Mouse (Mus musculus): ENCODE data around the gene Pou2f3. TPM values are rescaled to one million over a fixed set of nuclear protein-coding genes. Genes with fewer than 3 reads are reported as not detected.

Gene Pou2f3
- polyA plus RNA-seq, 1 experiment = not detected

DNA sequence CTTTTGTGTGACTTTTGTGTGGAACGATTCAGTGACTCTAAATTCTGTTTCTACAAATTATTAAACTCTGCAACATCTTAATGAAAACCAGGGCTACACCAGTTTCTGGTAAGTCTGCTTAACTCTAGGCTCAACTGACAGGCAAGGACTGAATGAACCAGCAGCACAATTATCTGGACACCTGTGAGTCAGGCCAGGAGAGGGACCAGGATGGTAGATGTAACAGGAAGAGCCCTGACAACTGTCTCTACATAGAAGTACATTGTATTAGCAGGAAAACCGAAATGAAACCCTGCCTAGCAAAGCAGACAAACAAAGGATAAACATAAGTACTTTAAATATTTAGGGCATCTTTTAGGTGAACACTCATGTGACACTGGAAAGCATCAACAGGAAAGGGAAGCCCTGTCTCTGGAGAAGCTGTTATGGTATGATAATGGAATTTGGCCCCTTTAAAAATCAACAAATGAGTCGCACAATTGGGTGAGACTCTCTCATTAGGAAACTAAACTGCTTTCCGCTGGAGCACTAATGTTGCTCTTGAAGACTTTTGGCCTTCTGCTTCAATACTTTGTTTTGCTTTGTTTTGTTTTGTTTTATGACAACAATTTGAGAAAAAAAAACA is 106.4 kb downstream of the Pou2f3 start:
- peak overlapping the region; percentile 91 for H3K4me2 ChIP-seq (ENCODE audit: low read depth)
- peak overlapping the region; percentile 91 for H3K4me3 ChIP-seq
- no peaks in the 10 kb centered on the region for H3K27me3 ChIP-seq (ENCODE audit: control insufficient read depth, insufficient read depth, insufficient read length)
- H3ac ChIP-seq (ENCODE audit: control insufficient read depth, insufficient read length) = no peak overlapping the region
- peaks cover 64% of the 10 kb centered on the region for H3K79me2 ChIP-seq (ENCODE audit: control insufficient read depth, insufficient read depth)
- TF ChIP-seq REST (IDR thresholded peaks at IDR 0.05; ENCODE audit: insufficient read depth, insufficient read length) (no peak), TCF3 (IDR thresholded peaks at IDR 0.05; ENCODE audit: insufficient read length, low read depth) (no peak), MYOG (IDR thresholded peaks at IDR 0.05; ENCODE audit: control insufficient read depth in 1 of 3, insufficient read depth in 1 of 3, insufficient read length in 2 of 3, low read depth in 2 of 3) (no peak), SRF (IDR thresholded peaks at IDR 0.05; ENCODE audit: control insufficient read depth, insufficient read length, low read depth) (no peak), USF1 (IDR thresholded peaks at IDR 0.05; ENCODE audit: low read depth) (no peak)
- H3K36me3 ChIP-seq (ENCODE audit: control insufficient read depth, insufficient read depth) = no peaks in the 10 kb centered on the region

DNA sequence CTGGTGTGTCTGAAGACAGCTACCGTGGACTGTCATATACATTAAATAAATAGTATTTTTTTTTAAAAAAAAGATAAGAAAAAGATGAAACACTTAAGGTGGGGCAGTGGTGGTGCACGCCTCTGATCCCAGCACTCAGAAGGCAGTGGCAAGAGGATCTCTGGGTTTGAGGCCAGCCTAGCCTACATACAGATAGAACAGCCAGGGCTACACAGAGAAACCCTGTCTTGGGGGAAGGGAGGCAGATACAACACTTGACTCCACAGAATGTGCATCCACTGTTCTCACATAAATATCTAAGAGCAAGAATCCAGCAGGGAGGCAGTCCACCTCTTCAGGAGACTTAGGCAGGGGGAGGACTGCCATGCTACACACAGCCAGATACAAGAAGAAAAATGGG is 107.2 kb downstream of the Pou2f3 start:
- Histone ChIP-seq H3K4me2 (ENCODE audit: low read depth) (peak overlapping the region; percentile 91), H3K27me3 (ENCODE audit: control insufficient read depth, insufficient read depth, insufficient read length) (no peaks in the 10 kb centered on the region), H3K36me3 (ENCODE audit: control insufficient read depth, insufficient read depth) (no peaks in the 10 kb centered on the region), H3K4me3 (peak overlapping the region; percentile 91), H3K79me2 (ENCODE audit: control insufficient read depth, insufficient read depth) (peaks cover 72% of the 10 kb centered on the region), H3ac (ENCODE audit: control insufficient read depth, insufficient read length) (no peak overlapping the region)
- no peak for TF ChIP-seq E2F4 (IDR thresholded peaks at IDR 0.05; ENCODE audit: insufficient read depth)
- no peak for TF ChIP-seq TCF12 (IDR thresholded peaks at IDR 0.05; ENCODE audit: insufficient read depth, poor library complexity, severe bottlenecking)
- no peak for TF ChIP-seq TCF3 (IDR thresholded peaks at IDR 0.05; ENCODE audit: insufficient read length, low read depth)
- TF ChIP-seq REST (IDR thresholded peaks at IDR 0.05; ENCODE audit: insufficient read depth, insufficient read length) = no peak
- TF ChIP-seq USF1 (IDR thresholded peaks at IDR 0.05; ENCODE audit: low read depth) = no peak
- no peak for TF ChIP-seq POLR2A (IDR thresholded peaks at IDR 0.05; ENCODE audit: insufficient read length, low read depth)
- TF ChIP-seq MAX (IDR thresholded peaks at IDR 0.05; ENCODE audit: low read depth) = no peak
- TF ChIP-seq SRF (IDR thresholded peaks at IDR 0.05; ENCODE audit: control insufficient read depth, insufficient read length, low read depth) = no peak
- TF ChIP-seq CEBPB (IDR thresholded peaks at IDR 0.05; ENCODE audit: insufficient read depth, poor library complexity, severe bottlenecking) = no peak

DNA sequence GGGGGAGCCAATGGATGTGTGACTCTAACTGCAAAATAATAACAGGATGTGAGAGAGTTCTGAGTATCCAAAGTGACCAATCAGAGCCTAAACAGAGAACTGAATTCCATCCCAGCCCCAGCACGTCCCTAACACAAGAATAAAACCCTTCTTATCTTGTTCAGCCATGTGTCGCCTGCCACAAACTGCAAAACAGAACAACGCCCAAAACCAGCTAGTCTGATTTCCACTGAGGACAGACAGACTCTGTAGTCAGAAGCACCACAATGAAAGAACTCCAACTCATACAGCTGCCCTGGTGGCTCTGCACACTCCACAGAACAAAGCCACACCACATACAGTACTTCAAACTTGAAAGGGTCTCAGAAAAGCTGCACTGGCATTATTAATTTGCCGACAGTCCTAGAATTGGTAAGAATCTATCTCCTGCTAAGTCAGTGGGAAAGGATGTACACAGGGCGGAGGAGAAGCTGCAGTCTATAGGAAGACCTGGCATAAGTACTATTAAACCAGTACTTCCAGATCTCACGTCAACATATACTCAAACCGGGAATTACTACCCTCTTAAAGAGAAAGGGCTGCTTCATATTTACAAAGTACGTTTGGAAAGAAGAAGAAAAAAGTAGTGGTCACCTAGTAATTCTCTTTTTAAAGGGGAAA is 108.1 kb downstream of the Pou2f3 start:
- Histone ChIP-seq H3K4me2 (ENCODE audit: low read depth) (peak overlapping the region; percentile 91), H3K79me2 (ENCODE audit: control insufficient read depth, insufficient read depth) (peaks cover 81% of the 10 kb centered on the region), H3K4me3 (no peak overlapping the region), H3ac (ENCODE audit: control insufficient read depth, insufficient read length) (no peak overlapping the region), H3K27me3 (ENCODE audit: control insufficient read depth, insufficient read depth, insufficient read length) (no peaks in the 10 kb centered on the region), H3K36me3 (ENCODE audit: control insufficient read depth, insufficient read depth) (no peaks in the 10 kb centered on the region)
- TF ChIP-seq REST (IDR thresholded peaks at IDR 0.05; ENCODE audit: insufficient read depth, insufficient read length) (no peak), MYOG (IDR thresholded peaks at IDR 0.05; ENCODE audit: control insufficient read depth in 1 of 3, insufficient read depth in 1 of 3, insufficient read length in 2 of 3, low read depth in 2 of 3) (no peak), E2F4 (IDR thresholded peaks at IDR 0.05; ENCODE audit: insufficient read depth) (no peak), USF1 (IDR thresholded peaks at IDR 0.05; ENCODE audit: low read depth) (no peak), TCF3 (IDR thresholded peaks at IDR 0.05; ENCODE audit: insufficient read length, low read depth) (no peak), MAX (IDR thresholded peaks at IDR 0.05; ENCODE audit: low read depth) (no peak), POLR2A (IDR thresholded peaks at IDR 0.05; ENCODE audit: insufficient read length, low read depth) (no peak), SRF (IDR thresholded peaks at IDR 0.05; ENCODE audit: control insufficient read depth, insufficient read length, low read depth) (no peak), TCF12 (IDR thresholded peaks at IDR 0.05; ENCODE audit: insufficient read depth, poor library complexity, severe bottlenecking) (no peak), CEBPB (IDR thresholded peaks at IDR 0.05; ENCODE audit: insufficient read depth, poor library complexity, severe bottlenecking) (no peak), MYOD1 (IDR thresholded peaks at IDR 0.05; ENCODE audit: control insufficient read depth in 1 of 3, insufficient read length in 2 of 3, low read depth in 2 of 3) (no peak), POLR2AphosphoS2 (IDR thresholded peaks at IDR 0.05; ENCODE audit: insufficient read length, low read depth) (no peak)

DNA sequence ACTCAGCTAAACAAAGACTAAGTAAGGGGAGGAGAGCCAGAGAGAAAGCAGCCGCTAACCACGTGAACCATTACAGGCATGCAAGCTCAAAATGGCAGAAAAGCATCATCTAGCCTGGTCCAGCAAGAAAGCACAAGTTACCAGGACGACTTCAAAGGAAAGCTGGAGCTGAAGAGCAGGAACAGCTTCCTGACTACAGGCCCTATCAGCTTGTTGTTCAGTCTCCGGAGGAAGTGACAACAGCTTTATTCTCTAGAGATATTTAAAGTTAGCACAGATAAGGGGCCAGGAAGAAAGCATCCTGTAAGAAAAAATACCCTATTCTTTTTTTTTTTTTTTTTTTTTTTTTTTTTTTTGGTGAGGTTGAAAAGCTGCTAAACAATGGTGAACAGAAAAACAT is 111.2 kb downstream of the Pou2f3 start:
- no peak overlapping the region for H3K4me3 ChIP-seq
- no peaks in the 10 kb centered on the region for H3K27me3 ChIP-seq (ENCODE audit: control insufficient read depth, insufficient read depth, insufficient read length)
- no peak for TF ChIP-seq MAX (IDR thresholded peaks at IDR 0.05; ENCODE audit: low read depth)
- TF ChIP-seq SRF (IDR thresholded peaks at IDR 0.05; ENCODE audit: control insufficient read depth, insufficient read length, low read depth) = no peak
- TF ChIP-seq MYOD1 (IDR thresholded peaks at IDR 0.05; ENCODE audit: control insufficient read depth in 1 of 3, insufficient read length in 2 of 3, low read depth in 2 of 3) = no peak
- TF ChIP-seq E2F4 (IDR thresholded peaks at IDR 0.05; ENCODE audit: insufficient read depth) = no peak
- TF ChIP-seq USF1 (IDR thresholded peaks at IDR 0.05; ENCODE audit: low read depth) = no peak
- no peak overlapping the region for H3ac ChIP-seq (ENCODE audit: control insufficient read depth, insufficient read length)
- H3K36me3 ChIP-seq (ENCODE audit: control insufficient read depth, insufficient read depth) = no peaks in the 10 kb centered on the region
- H3K4me2 ChIP-seq (ENCODE audit: low read depth) = peak overlapping the region; percentile 49
- H3K79me2 ChIP-seq (ENCODE audit: control insufficient read depth, insufficient read depth) = peaks cover 95% of the 10 kb centered on the region

Measured in myocyte (in vitro differentiated cells).